Comparison of ENCODE assay signal across 28 mouse cellular contexts in genomic region chr3:69901874-69902381, GRCm38 (mm10). TPM values are rescaled to one million over a fixed set of nuclear protein-coding genes. Genes with fewer than 3 reads are reported as not detected.
DNase-seq lines count a peak whose midpoint lies in the region; ATAC-seq and TF ChIP-seq lines count a peak whose summit lies in the region.
"Had no signal": no experiment of that assay in that cellular context is flagged by ENCODE, and none has a peak within 500 bp of the region (broad histone marks: within the 10 kb centered on the region; RNA-seq: fewer than 3 reads in every experiment).

No protein-coding gene starts in this region.

- H3K9me3 ChIP-seq in hindbrain, postnatal 0 days (ENCODE audit: low read length): no peaks in the 10 kb centered on the region
- H3K9me3 ChIP-seq in hindbrain, embryonic 16.5 days (ENCODE audit: control insufficient read depth, low read length): no peaks in the 10 kb centered on the region
- no peaks in the 10 kb centered on the region for H3K9me3 ChIP-seq in stomach, embryonic 15.5 days
- H3K9me3 ChIP-seq: embryonic facial prominence, embryonic 12.5 days; forebrain, embryonic 10.5 days; heart, embryonic 10.5 days; heart, embryonic 15.5 days; hindbrain, embryonic 13.5 days; limb, embryonic 12.5 days; midbrain, embryonic 10.5 days; midbrain, embryonic 15.5 days; neural tube, embryonic 15.5 days had no signal

- no peak for ATAC-seq in hindbrain, postnatal 0 days
- ATAC-seq in hindbrain, embryonic 16.5 days: no peak
- peak; percentile 65; the same call in 1 of the 2 replicates for ATAC-seq in stomach, embryonic 15.5 days (ENCODE audit: insufficient read depth, low FRiP score, low read depth)
- ATAC-seq: activated CD4-positive, CD25-positive, alpha-beta regulatory T cell, adult 4 months; midbrain, embryonic 15.5 days had no signal

- TF ChIP-seq CTCF in hindbrain, postnatal 0 days (IDR thresholded peaks at IDR 0.05; ENCODE audit: low read depth): peak; percentile 15; the same call in 1 of the 2 replicates

- H3K4me2 ChIP-seq in hindbrain, postnatal 0 days (ENCODE audit: low read depth, low read length): no peak overlapping the region
- H3K4me2 ChIP-seq in hindbrain, embryonic 16.5 days (ENCODE audit: low read length): no peak overlapping the region
- no peak overlapping the region for H3K4me2 ChIP-seq in stomach, embryonic 15.5 days
- H3K4me2 ChIP-seq: embryonic facial prominence, embryonic 12.5 days; heart, embryonic 15.5 days; hindbrain, embryonic 13.5 days; limb, embryonic 12.5 days; midbrain, embryonic 15.5 days; neural tube, embryonic 15.5 days had no signal

- H3K4me1 ChIP-seq in hindbrain, postnatal 0 days (ENCODE audit: insufficient read depth, low read length): no peaks in the 10 kb centered on the region
- H3K4me1 ChIP-seq in hindbrain, embryonic 16.5 days (ENCODE audit: control insufficient read depth, insufficient read depth, low read depth, low read length): no peaks in the 10 kb centered on the region
- H3K4me1 ChIP-seq in stomach, embryonic 15.5 days: 0 out of 2 replicates have a peak, but pooled peaks cover 3% of the 10 kb centered on the region
- H3K4me1 ChIP-seq: embryonic facial prominence, embryonic 12.5 days; forebrain, embryonic 10.5 days; heart, embryonic 10.5 days; hindbrain, embryonic 13.5 days; midbrain, embryonic 10.5 days; midbrain, embryonic 15.5 days; neural tube, embryonic 15.5 days had no signal

- H3K9ac ChIP-seq in hindbrain, postnatal 0 days (replicated peaks; ENCODE audit: low read length): no peak overlapping the region
- H3K9ac ChIP-seq in hindbrain, embryonic 16.5 days (ENCODE audit: low read depth, low read length): no peak overlapping the region
- H3K9ac ChIP-seq in stomach, embryonic 15.5 days: no peak overlapping the region
- H3K9ac ChIP-seq: embryonic facial prominence, embryonic 12.5 days; heart, embryonic 15.5 days; hindbrain, embryonic 13.5 days; limb, embryonic 12.5 days; midbrain, embryonic 15.5 days; neural tube, embryonic 15.5 days had no signal

- H3K36me3 ChIP-seq in hindbrain, postnatal 0 days (ENCODE audit: insufficient read depth, low read length): no peaks in the 10 kb centered on the region
- no peaks in the 10 kb centered on the region for H3K36me3 ChIP-seq in hindbrain, embryonic 16.5 days (ENCODE audit: control insufficient read depth, insufficient read depth, low read length)
- H3K36me3 ChIP-seq in stomach, embryonic 15.5 days: no peaks in the 10 kb centered on the region
- H3K36me3 ChIP-seq: embryonic facial prominence, embryonic 12.5 days; forebrain, embryonic 10.5 days; heart, embryonic 10.5 days; heart, embryonic 15.5 days; hindbrain, embryonic 13.5 days; limb, embryonic 12.5 days; midbrain, embryonic 10.5 days; midbrain, embryonic 15.5 days; neural tube, embryonic 15.5 days had no signal

- no peak overlapping the region for H3K27ac ChIP-seq in hindbrain, postnatal 0 days
- no peak overlapping the region for H3K27ac ChIP-seq in hindbrain, embryonic 16.5 days (ENCODE audit: low read depth, low read length)
- H3K27ac ChIP-seq in stomach, embryonic 15.5 days: no peak overlapping the region; the same call in 1 of the 2 replicates
- H3K27ac ChIP-seq: embryonic facial prominence, embryonic 12.5 days; forebrain, embryonic 10.5 days; heart, embryonic 10.5 days; heart, embryonic 15.5 days; hindbrain, embryonic 13.5 days; limb, embryonic 12.5 days; midbrain, embryonic 10.5 days; midbrain, embryonic 15.5 days; neural tube, embryonic 15.5 days had no signal

- no peak overlapping the region for H3K4me3 ChIP-seq in hindbrain, postnatal 0 days (ENCODE audit: low read length)
- H3K4me3 ChIP-seq in hindbrain, embryonic 16.5 days (ENCODE audit: low read length): no peak overlapping the region
- H3K4me3 ChIP-seq in stomach, embryonic 15.5 days (replicated peaks): no peak overlapping the region
- H3K4me3 ChIP-seq: embryonic facial prominence, embryonic 12.5 days; forebrain, embryonic 10.5 days; heart, embryonic 10.5 days; heart, embryonic 15.5 days; hindbrain, embryonic 13.5 days; limb, embryonic 12.5 days; midbrain, embryonic 10.5 days; midbrain, embryonic 15.5 days; neural tube, embryonic 15.5 days had no signal

- no peaks in the 10 kb centered on the region for H3K27me3 ChIP-seq in hindbrain, postnatal 0 days (ENCODE audit: insufficient read depth, low read length)
- H3K27me3 ChIP-seq in hindbrain, embryonic 16.5 days (replicated peaks; ENCODE audit: control insufficient read depth, insufficient read depth, low read length): no peaks in the 10 kb centered on the region
- no peaks in the 10 kb centered on the region for H3K27me3 ChIP-seq in stomach, embryonic 15.5 days (replicated peaks)
- H3K27me3 ChIP-seq: embryonic facial prominence, embryonic 12.5 days; heart, embryonic 15.5 days; hindbrain, embryonic 13.5 days; limb, embryonic 12.5 days; midbrain, embryonic 15.5 days; neural tube, embryonic 15.5 days had no signal

- DNase-seq in hindbrain, postnatal 0 days (ENCODE audit: low spot score): no peak
- peak; percentile 29 for DNase-seq in thymus, postnatal 14 days
- DNase-seq in thymus, postnatal 10 days (ENCODE audit: low spot score in 2 of 2): no peak
- DNase-seq in cerebellum, adult 9-11 months: no peak
- DNase-seq: adrenal gland, adult 2 months; adrenal gland, postnatal 36 days; B cell, adult 2 months; gastrocnemius, postnatal 14 days; heart, adult 11 months; kidney, adult 9 months; kidney, postnatal 10 days; layer of hippocampus, adult 9-11 months; lung, postnatal 14 days; retina, postnatal 1 day; right cerebral cortex, postnatal 14 days had no signal

RNA-seq across cellular contexts. Expression of gene Sptssb, which starts 42.2 kb away (rescaled TPM):
- 1.5 TPM in 2 replicates for total RNA-seq in hindbrain, postnatal 0 days (2014; rRNA removed)
- polyA plus RNA-seq in hindbrain, postnatal 0 days (2015; fragmentation: Nextera tagmentation; extraction: Ambion mirVana): 1.6 and 1.7 TPM in 2 replicates
- 1.6 and 2.1 TPM in 2 replicates for polyA plus RNA-seq in hindbrain, embryonic 16.5 days (2015; fragmentation: Nextera tagmentation; extraction: Ambion mirVana)
- polyA plus RNA-seq in stomach, embryonic 15.5 days (2015; fragmentation: Nextera tagmentation; extraction: Ambion mirVana): 31.9 and 37.0 TPM in 2 replicates
- total RNA-seq: adrenal gland, adult 2 months; adrenal gland, postnatal 36 days; gastrocnemius, postnatal 14 days; heart, postnatal 25 days had no signal
- polyA plus RNA-seq: activated CD4-positive, CD25-positive, alpha-beta regulatory T cell, adult 4 months; adrenal gland, adult 2 months; forebrain, embryonic 10.5 days; limb, embryonic 12.5 days had no signal

Comparison
In these comparisons a context has a peak if more than half of its experiments do, and no peak if none do; other contexts are left out.
1. RNA of gene Sptssb, which starts 42.2 kb away (polyA plus RNA-seq): 31.9 to 37.0 TPM in stomach, embryonic 15.5 days; 1.6 to 2.1 TPM in hindbrain, embryonic 16.5 days and 1.6 to 1.7 TPM in hindbrain, postnatal 0 days; every median in the first group is over 10 times any median in the second.